Mouse (Mus musculus) erythroblast, embryonic 14.5 days (primary cell): ENCODE data around the gene Epo.

Experiments
- GATA1 ChIP-seq: IDR thresholded peaks from 2 replicates; pipeline ENCODE4 v1.6.1; 2012; ENCODE audit warnings: low read length, inconsistent platforms, mixed read lengths
- TAL1 ChIP-seq: IDR thresholded peaks from 3 replicates; pipeline ENCODE4 v1.6.1; 2012; ENCODE audit warnings: low read length, inconsistent platforms, mixed read lengths

- TF ChIP-seq GATA1 (no peak), TAL1 (no peak)
Measured at GRCm38 (mm10) chr5:137481138-137481537, 51.9 kb downstream of the Epo start.
